Mouse (Mus musculus) forebrain, embryonic 12.5 days (tissue): ENCODE measurements around the gene Lrat. TPM values are rescaled to one million over a fixed set of nuclear protein-coding genes. Genes with fewer than 3 reads are reported as not detected.

Experiments used
- ATAC-seq: fragments of 200-750 bp; cut with Nextera tagmentation; 2 replicates; pipeline ENCODE4 v1.8.0; 2017; ENCODE audit warnings: moderate TSS enrichment; ENCODE audit not compliant: low FRiP score
- H3K27ac ChIP-seq: fragments of 300-500 bp; sonication (generic); 2 replicates; pipeline ENCODE4 v1.5.1; 2016; ENCODE audit warnings: mild to moderate bottlenecking
- H3K27me3 ChIP-seq: fragments of 300-500 bp; sonication (generic); 2 replicates; pipeline ENCODE4 v1.6.1; 2016; ENCODE audit warnings: mild to moderate bottlenecking
- H3K36me3 ChIP-seq: fragments of 300-500 bp; sonication (generic); replicated peaks from 2 replicates; pipeline ENCODE4 v1.6.1; 2016; ENCODE audit warnings: mild to moderate bottlenecking
- H3K4me1 ChIP-seq: fragments of 300-500 bp; sonication (generic); 2 replicates; pipeline ENCODE4 v1.6.1; 2016
- H3K4me2 ChIP-seq: fragments of 300-500 bp; sonication (generic); 2 replicates; pipeline ENCODE4 v1.6.1; 2016; ENCODE audit warnings: mild to moderate bottlenecking, moderate library complexity
- H3K4me3 ChIP-seq: fragments of 300-500 bp; sonication (generic); replicated peaks from 2 replicates; pipeline ENCODE4 v1.5.1; 2016; ENCODE audit warnings: mild to moderate bottlenecking
- H3K9ac ChIP-seq: fragments of 300-500 bp; sonication (generic); 2 replicates; pipeline ENCODE4 v1.6.1; 2016; ENCODE audit warnings: mild to moderate bottlenecking
- H3K9me3 ChIP-seq: fragments of 300-500 bp; sonication (generic); 2 replicates; pipeline ENCODE4 v1.6.1; 2016
- WGBS: fragments of 180-500 bp; shearing (Covaris S2); methylation state at CpG from one replicate; pipeline ENCODE4 v1.1.7; 2016; 5-methylcytosine and 5-hydroxymethylcytosine counted together
- polyA plus RNA-seq: library from polyadenylated mRNA; unstranded; fragments of >200 nt; fragmentation: Nextera tagmentation; extraction: Ambion mirVana; gene quantifications from 2 replicates; pipeline ENCODE4 v1.2.1, GENCODE M21; 2016

The Lrat gene
- polyA plus RNA-seq, 1 experiment from 2014 or later: not detected

- ATAC-seq: no peak
- 4% methylated on average over 4 of the region's 4 CpGs for WGBS
Observed at GRCm38 (mm10) chr3:82877258-82877657, 26.5 kb downstream of the Lrat start.

GRCm38 (mm10) chr3:82876372-82876739, 27.4 kb downstream of the Lrat start, which contains the start of gene Rbm46:
TSS of gene Rbm46 (minus strand) at chr3:82876483.
- Histone ChIP-seq H3K9ac (no peak within 1 kb of the TSS), H3K27ac (no peak within 1 kb of the TSS)
- WGBS: 26% methylated on average over 36 of the region's 36 CpGs

More at GRCm38 (mm10) chr3:82877258-82877657, 26.5 kb downstream of the Lrat start:
- Histone ChIP-seq H3K27me3 (peaks cover 22% of the 10 kb centered on the region), H3K9me3 (no peaks in the 10 kb centered on the region), H3K9ac (no peak overlapping the region), H3K27ac (no peak overlapping the region), H3K4me1 (peaks cover 7% of the 10 kb centered on the region), H3K36me3 (no peaks in the 10 kb centered on the region), H3K4me2 (no peak overlapping the region), H3K4me3 (no peak overlapping the region)

GRCm38 (mm10) chr3:82875671-82876371, 28.0 kb downstream of the Lrat start:
- Histone ChIP-seq H3K36me3 (no peaks in the 10 kb centered on the region), H3K4me1 (peaks cover 7% of the 10 kb centered on the region), H3K9ac (no peak overlapping the region), H3K27me3 (peaks cover 22% of the 10 kb centered on the region), H3K27ac (no peak overlapping the region), H3K4me3 (peak overlapping the region; percentile 39), H3K4me2 (peak overlapping the region; percentile 55), H3K9me3 (no peaks in the 10 kb centered on the region)
- ATAC-seq: peak; percentile 75
- 20% methylated on average over 69 of the region's 69 CpGs for WGBS

More at GRCm38 (mm10) chr3:82876372-82876739, 27.4 kb downstream of the Lrat start, which contains the start of gene Rbm46:
- peak; percentile 94 for ATAC-seq
- Histone ChIP-seq H3K36me3 (no peaks in the 10 kb centered on the region), H3K9me3 (no peaks in the 10 kb centered on the region), H3K27me3 (peaks cover 22% of the 10 kb centered on the region), H3K4me1 (peaks cover 7% of the 10 kb centered on the region), H3K4me2 (peak within 1 kb of the TSS; percentile 55), H3K4me3 (peak within 1 kb of the TSS; percentile 39)

- Histone ChIP-seq H3K9ac (no peak overlapping the region), H3K4me3 (no peak overlapping the region), H3K4me1 (no peaks in the 10 kb centered on the region), H3K36me3 (no peaks in the 10 kb centered on the region), H3K27me3 (no peaks in the 10 kb centered on the region), H3K27ac (no peak overlapping the region), H3K9me3 (no peaks in the 10 kb centered on the region), H3K4me2 (no peak overlapping the region)
- ATAC-seq: peak; percentile 63; the same call in 1 of the 2 replicates
- 25% methylated on average over 4 of the region's 4 CpGs for WGBS
Observed at GRCm38 (mm10) chr3:82857414-82858077, 46.2 kb downstream of the Lrat start.

Other genes with a start within 250 kb of the Lrat start
- 1.9 and 2.1 TPM in 2 replicates for gene Rbm46, start 27.5 kb downstream of the Lrat start, polyA plus RNA-seq
- gene Fgg, start 103.8 kb upstream of the Lrat start, polyA plus RNA-seq: not detected in 2 replicates
- gene Fga, start 122.1 kb upstream of the Lrat start, polyA plus RNA-seq: not detected in 2 replicates
- not detected in 2 replicates for gene Fgb, start 145.9 kb upstream of the Lrat start, polyA plus RNA-seq
- 115 and 118 TPM in 2 replicates for gene Plrg1, start 151.5 kb upstream of the Lrat start, polyA plus RNA-seq
- 0.12 and 0.15 TPM in 2 replicates for gene Dchs2, start 224.0 kb upstream of the Lrat start, polyA plus RNA-seq